Mouse (Mus musculus) kidney, embryonic 14.5 days (tissue): ENCODE data around the gene Grm5. TPM values are rescaled to one million over a fixed set of nuclear protein-coding genes. Genes with fewer than 3 reads are reported as not detected.

Source experiments
- ATAC-seq: fragments of 200-750 bp; cut with Nextera tagmentation; 2 replicates; pipeline ENCODE4 v1.8.0; 2017; ENCODE audit warnings: moderate number of reproducible peaks, mild to moderate bottlenecking, moderate TSS enrichment, moderate library complexity; ENCODE audit not compliant: low FRiP score, low TSS enrichment
- H3K27ac ChIP-seq: fragments of 300-500 bp; sonication (generic); 2 replicates; pipeline ENCODE4 v1.5.1; 2014; ENCODE audit warnings: low read depth, mild to moderate bottlenecking, low read length, moderate library complexity, mixed read lengths
- H3K27me3 ChIP-seq: fragments of 300-500 bp; sonication (generic); 2 replicates; pipeline ENCODE4 v1.6.1; 2014; ENCODE audit warnings: mild to moderate bottlenecking, low read length; ENCODE audit not compliant: control insufficient read depth, insufficient read depth
- H3K36me3 ChIP-seq: fragments of 300-500 bp; sonication (generic); 2 replicates; pipeline ENCODE4 v1.6.1; 2014; ENCODE audit warnings: low read length, mixed read lengths; ENCODE audit not compliant: control insufficient read depth, insufficient read depth
- H3K4me1 ChIP-seq: fragments of 300-500 bp; sonication (generic); 2 replicates; pipeline ENCODE4 v1.6.1; 2014; ENCODE audit warnings: low read length, mixed read lengths; ENCODE audit not compliant: control insufficient read depth, insufficient read depth
- H3K4me2 ChIP-seq: fragments of 300-500 bp; sonication (generic); replicated peaks from 2 replicates; pipeline ENCODE4 v1.6.1; 2014; ENCODE audit warnings: low read depth, mild to moderate bottlenecking, low read length
- H3K4me3 ChIP-seq: fragments of 300-500 bp; sonication (generic); 2 replicates; pipeline ENCODE4 v1.5.1; 2014; ENCODE audit warnings: mild to moderate bottlenecking, low read length
- H3K9ac ChIP-seq: fragments of 300-500 bp; sonication (generic); 2 replicates; pipeline ENCODE4 v1.6.1; 2014; ENCODE audit warnings: low read depth, mild to moderate bottlenecking, low read length, moderate library complexity
- H3K9me3 ChIP-seq: fragments of 300-500 bp; sonication (generic); 2 replicates; pipeline ENCODE4 v1.6.1; 2016; ENCODE audit warnings: low read length; ENCODE audit not compliant: control insufficient read depth
- WGBS: fragments of 180-500 bp; shearing (Covaris S2); extraction: QIAGEN DNeasy Blood & Tissue Kit; methylation state at CpG from one replicate; pipeline ENCODE4 v1.1.7; 2014; 5-methylcytosine and 5-hydroxymethylcytosine counted together
- polyA plus RNA-seq: library from polyadenylated mRNA; unstranded; fragments of >200 nt; fragmentation: Nextera tagmentation; extraction: Ambion mirVana; gene quantifications from 2 replicates; pipeline ENCODE4 v1.2.1, GENCODE M21; 2014

Gene Grm5
- polyA plus RNA-seq, 1 experiment from 2014 or later, result not detected

DNA sequence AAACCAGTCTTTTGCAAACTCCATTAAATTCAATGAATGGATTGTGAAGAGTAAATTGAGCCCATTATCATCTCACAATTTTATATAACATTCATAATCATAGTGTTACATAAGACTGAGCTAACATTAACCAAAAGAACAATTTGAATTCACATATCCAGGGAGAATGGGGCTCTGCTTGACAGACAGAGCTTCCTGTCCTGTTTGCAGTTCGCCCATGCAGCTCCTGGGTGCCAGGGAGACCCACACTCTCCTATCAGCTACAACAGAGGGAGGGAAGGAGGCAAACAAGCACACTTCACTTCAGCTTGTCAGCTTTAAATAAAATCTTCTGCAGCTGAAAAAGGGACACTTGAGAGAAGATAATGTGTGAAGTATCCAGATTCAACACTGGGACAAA is 389.2 kb downstream of the Grm5 start:
- no peak overlapping the region for H3K4me2 ChIP-seq
- H3K9me3 ChIP-seq, result no peaks in the 10 kb centered on the region
- no peak overlapping the region for H3K4me3 ChIP-seq
- no peaks in the 10 kb centered on the region for H3K36me3 ChIP-seq
- H3K9ac ChIP-seq, result no peak overlapping the region
- H3K27ac ChIP-seq, result no peak overlapping the region
- no peaks in the 10 kb centered on the region for H3K27me3 ChIP-seq
- ATAC-seq, result no peak
- H3K4me1 ChIP-seq, result no peaks in the 10 kb centered on the region
- 65% methylated on average over 1 of the region's 1 CpGs for WGBS

DNA sequence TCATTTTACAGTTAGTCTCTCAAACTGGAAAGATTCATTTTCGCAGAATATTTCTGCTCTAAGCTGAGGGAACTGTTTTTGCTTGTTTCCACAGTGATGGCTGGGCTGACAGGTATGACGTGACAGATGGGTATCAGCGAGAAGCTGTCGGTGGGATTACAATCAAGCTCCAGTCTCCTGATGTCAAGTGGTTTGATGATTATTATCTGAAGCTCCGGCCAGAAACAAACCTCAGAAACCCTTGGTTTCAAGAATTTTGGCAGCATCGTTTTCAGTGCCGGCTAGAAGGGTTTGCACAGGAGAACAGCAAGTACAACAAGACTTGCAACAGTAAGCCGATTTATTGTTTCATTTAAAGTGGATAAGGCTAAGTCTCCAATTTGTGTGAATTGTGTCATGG is 391.1 kb downstream of the Grm5 start:
- Histone ChIP-seq H3K4me2 (no peak overlapping the region), H3K36me3 (no peaks in the 10 kb centered on the region), H3K4me3 (no peak overlapping the region), H3K27me3 (no peaks in the 10 kb centered on the region), H3K4me1 (no peaks in the 10 kb centered on the region), H3K9ac (no peak overlapping the region), H3K27ac (no peak overlapping the region), H3K9me3 (no peaks in the 10 kb centered on the region)
- no peak for ATAC-seq
- WGBS, result 86% methylated on average over 8 of the region's 8 CpGs

DNA sequence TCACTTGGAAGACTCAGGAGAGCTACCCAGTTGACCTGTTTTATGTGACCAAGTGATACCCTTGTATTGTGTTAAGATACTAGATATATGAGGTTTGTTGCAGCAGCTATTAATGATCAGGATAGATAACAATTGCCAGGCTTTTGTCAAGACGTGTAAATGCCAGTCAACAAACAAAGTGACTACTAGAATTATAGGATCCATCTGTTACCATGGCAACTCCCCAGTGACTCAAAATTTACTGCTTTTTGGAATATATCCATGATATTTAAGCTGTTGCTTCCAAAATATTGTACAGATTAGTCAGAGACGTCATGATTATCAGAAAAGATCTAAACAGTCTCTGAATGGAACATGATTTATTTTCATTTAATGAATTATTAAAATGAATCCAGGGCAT is 399.5 kb downstream of the Grm5 start:
- H3K27ac ChIP-seq, result no peak overlapping the region
- H3K4me3 ChIP-seq, result no peak overlapping the region
- no peak overlapping the region for H3K4me2 ChIP-seq
- H3K4me1 ChIP-seq, result no peaks in the 10 kb centered on the region
- H3K9me3 ChIP-seq, result no peaks in the 10 kb centered on the region
- ATAC-seq, result no peak
- no peaks in the 10 kb centered on the region for H3K36me3 ChIP-seq
- no peak overlapping the region for H3K9ac ChIP-seq
- no peaks in the 10 kb centered on the region for H3K27me3 ChIP-seq
- WGBS, result 62% methylated on average over 2 of the region's 2 CpGs

DNA sequence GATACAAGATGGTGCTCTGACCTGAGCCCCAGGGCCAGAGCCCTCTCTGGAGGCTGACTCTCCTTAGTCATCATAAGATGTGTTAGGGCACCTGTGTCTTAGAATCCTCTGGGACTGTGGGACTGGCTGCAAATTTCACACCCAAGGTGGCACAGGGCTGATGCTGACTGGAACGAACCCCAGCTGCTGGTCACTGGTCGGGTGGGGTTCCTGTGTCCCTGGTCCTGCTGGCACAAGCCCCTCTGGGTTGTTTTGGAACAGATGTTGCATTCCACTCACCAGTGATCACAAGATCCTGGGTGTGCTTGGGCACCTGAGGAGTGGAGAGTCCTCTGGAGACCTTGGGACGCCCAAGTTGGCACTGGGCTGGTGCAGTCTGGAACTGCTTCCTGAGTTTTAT is 430.5 kb downstream of the Grm5 start:
- H3K4me3 ChIP-seq, result no peak overlapping the region
- H3K4me1 ChIP-seq, result no peaks in the 10 kb centered on the region
- 87% methylated on average over 3 of the region's 3 CpGs for WGBS
- H3K4me2 ChIP-seq, result no peak overlapping the region
- H3K27ac ChIP-seq, result no peak overlapping the region
- no peak for ATAC-seq
- H3K9ac ChIP-seq, result no peak overlapping the region
- H3K27me3 ChIP-seq, result no peaks in the 10 kb centered on the region
- H3K9me3 ChIP-seq, result no peaks in the 10 kb centered on the region
- H3K36me3 ChIP-seq, result no peaks in the 10 kb centered on the region

DNA sequence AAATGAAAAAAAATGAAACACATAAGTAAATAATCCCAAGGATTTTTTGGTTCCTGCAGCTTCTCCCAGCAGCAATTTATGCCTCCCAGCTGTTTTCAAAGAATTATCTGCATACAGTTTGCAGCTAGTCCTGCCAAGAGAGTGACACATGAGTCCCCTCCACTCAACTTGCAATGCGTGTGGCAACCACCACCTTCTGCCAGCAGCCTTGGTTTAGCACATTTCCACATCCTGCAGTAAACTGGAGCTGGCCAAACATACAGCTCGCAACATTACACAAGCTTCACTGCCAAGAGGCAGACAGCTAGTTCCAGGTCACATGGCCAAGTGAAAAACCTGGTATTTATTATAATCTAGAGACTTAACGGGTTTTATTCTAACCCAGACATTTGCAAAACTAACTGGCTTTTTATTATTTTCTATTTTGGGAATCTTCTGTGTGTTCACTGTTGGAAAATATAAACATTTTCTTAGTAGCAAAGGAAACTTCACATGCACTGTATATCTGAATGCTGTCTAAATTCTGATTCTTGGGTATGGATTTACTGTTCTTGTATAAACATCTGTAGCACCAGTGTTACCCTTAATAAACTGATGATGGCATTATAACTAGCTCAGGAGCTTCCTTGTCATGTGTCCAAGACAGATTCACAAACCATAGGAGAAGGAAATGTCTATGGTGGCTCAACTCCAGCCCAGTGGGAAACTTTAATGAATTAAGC is 443.6 kb downstream of the Grm5 start:
- no peaks in the 10 kb centered on the region for H3K27me3 ChIP-seq
- H3K4me2 ChIP-seq, result no peak overlapping the region
- no peak for ATAC-seq
- no peaks in the 10 kb centered on the region for H3K36me3 ChIP-seq
- H3K27ac ChIP-seq, result no peak overlapping the region
- no peak overlapping the region for H3K9ac ChIP-seq
- no peaks in the 10 kb centered on the region for H3K4me1 ChIP-seq
- no peaks in the 10 kb centered on the region for H3K9me3 ChIP-seq
- H3K4me3 ChIP-seq, result no peak overlapping the region
- WGBS, result 69% methylated on average over 3 of the region's 3 CpGs

DNA sequence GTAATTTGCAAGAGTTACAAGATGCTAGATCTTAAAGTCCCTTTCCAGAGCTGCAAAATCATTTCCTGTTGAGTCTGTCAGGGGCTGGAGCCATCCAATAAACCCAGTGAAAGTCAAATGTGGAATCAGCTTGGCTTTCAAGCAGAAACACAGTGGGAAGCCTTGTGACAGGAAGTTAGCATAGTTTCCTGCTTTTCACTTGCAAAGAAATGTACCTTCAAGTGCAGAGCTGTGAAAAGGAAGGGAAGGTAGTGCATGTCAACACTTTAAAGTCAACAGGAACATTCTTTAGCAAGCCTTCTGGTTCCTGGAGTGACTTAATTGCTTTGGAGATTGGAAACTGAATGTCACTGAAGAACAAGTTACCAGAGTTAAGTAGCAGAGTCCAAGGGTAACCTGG is 463.4 kb downstream of the Grm5 start:
- no peaks in the 10 kb centered on the region for H3K27me3 ChIP-seq
- no peak overlapping the region for H3K4me2 ChIP-seq
- H3K9ac ChIP-seq, result no peak overlapping the region
- H3K4me1 ChIP-seq, result no peaks in the 10 kb centered on the region
- H3K4me3 ChIP-seq, result no peak overlapping the region
- H3K27ac ChIP-seq, result no peak overlapping the region
- H3K36me3 ChIP-seq, result no peaks in the 10 kb centered on the region
- no peak for ATAC-seq
- no peaks in the 10 kb centered on the region for H3K9me3 ChIP-seq

DNA sequence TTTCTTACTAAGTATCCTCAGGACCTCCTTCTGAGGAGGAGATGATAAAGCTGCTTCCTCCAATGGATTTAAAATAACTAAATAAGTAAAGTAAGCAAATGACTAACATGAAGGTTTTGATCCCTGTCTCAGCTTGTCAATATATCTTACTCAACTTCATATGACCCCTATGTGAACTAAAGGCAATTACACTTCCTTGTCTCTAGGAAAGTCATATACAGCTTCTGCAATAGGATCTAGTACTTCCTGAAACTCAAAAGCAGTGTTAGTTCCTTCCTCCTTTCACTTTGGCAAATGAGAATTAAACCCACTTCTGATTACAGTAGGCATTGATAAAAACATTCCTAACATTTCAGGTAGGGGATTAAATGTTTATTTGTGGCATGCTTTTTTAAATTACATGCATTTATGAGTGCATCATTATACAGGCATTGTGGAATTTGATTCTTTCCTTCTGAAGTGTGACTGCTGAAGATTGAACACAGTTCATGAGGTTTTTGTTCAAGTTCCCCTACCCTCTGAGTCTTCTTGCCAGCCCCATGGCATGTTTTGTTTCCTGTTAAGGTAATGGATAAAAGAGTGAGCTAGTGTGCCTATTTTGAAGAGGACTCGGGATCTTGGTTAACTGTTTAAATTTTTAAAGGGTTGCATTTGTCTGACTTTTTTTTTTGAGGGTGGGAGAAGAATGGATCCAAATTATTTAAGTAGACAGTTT is 470.4 kb downstream of the Grm5 start:
- WGBS, result 76% methylated on average over 1 of the region's 1 CpGs

DNA sequence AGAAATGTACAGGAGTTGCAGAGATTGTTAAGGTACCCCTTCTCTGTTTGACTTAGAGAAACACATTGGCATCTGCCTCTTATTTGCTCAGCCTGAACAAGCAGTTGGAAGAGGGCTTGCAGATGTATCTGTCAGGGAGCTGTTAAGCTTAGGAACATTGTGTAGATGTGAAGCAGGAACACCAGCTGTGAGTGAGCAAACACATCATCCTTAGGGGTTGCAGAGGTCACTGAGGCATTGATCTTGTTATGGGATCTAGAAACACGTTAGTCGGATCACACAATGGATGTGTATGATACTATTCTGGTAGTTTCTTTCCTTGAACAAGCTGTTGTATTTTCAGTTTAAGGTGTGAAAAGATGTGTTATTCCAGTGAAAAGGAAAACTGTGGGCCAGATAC is 472.5 kb downstream of the Grm5 start:
- 62% methylated on average over 2 of the region's 2 CpGs for WGBS
- Histone ChIP-seq H3K4me1 (no peaks in the 10 kb centered on the region), H3K36me3 (no peaks in the 10 kb centered on the region), H3K9me3 (no peaks in the 10 kb centered on the region), H3K27me3 (no peaks in the 10 kb centered on the region), H3K4me3 (no peak overlapping the region), H3K4me2 (no peak overlapping the region), H3K9ac (no peak overlapping the region), H3K27ac (no peak overlapping the region)
- ATAC-seq, result no peak

More for the DNA sequence above, 470.4 kb downstream of the Grm5 start:
- no peak overlapping the region for H3K4me3 ChIP-seq
- H3K4me2 ChIP-seq, result no peak overlapping the region
- no peaks in the 10 kb centered on the region for H3K9me3 ChIP-seq
- H3K4me1 ChIP-seq, result no peaks in the 10 kb centered on the region
- no peak for ATAC-seq
- H3K36me3 ChIP-seq, result no peaks in the 10 kb centered on the region
- no peaks in the 10 kb centered on the region for H3K27me3 ChIP-seq
- no peak overlapping the region for H3K9ac ChIP-seq
- H3K27ac ChIP-seq, result no peak overlapping the region

DNA sequence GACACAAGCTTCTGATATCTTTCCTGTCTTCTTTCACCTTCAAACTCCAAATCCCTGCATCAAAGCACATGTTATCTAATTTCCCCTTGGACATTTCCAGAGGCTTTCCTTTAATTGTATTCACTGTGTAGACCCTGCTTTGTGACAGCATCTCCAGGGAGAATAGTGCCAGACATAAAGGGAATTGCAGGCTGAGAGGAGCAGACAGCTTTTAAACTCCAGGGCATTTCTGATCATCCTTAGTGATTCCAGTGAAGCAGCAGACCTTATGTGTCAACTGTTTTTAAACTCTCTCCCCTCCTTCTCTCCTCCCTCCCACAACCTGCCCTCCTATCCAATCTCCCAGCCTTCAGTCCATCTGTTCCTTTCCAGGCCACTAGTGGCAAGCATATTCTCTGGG is 507.1 kb downstream of the Grm5 start:
- no peak overlapping the region for H3K27ac ChIP-seq
- no peaks in the 10 kb centered on the region for H3K4me1 ChIP-seq
- H3K4me3 ChIP-seq, result no peak overlapping the region
- no peak for ATAC-seq
- no peak overlapping the region for H3K9ac ChIP-seq
- H3K4me2 ChIP-seq, result no peak overlapping the region
- H3K9me3 ChIP-seq, result 0 out of 2 replicates have a peak, but pooled peaks cover 3% of the 10 kb centered on the region
- H3K27me3 ChIP-seq, result no peaks in the 10 kb centered on the region
- H3K36me3 ChIP-seq, result no peaks in the 10 kb centered on the region
